Mouse (Mus musculus) gastrocnemius, postnatal 14 days (tissue): ENCODE data around the gene Fscn1. TPM values are rescaled to one million over a fixed set of nuclear protein-coding genes. Genes with fewer than 3 reads are reported as not detected.

Experiments
- DNase-seq: peaks from one replicate; pipeline ENCODE4 v3.0.0; 2021; ENCODE audit warnings: mixed read lengths
- intact Hi-C: fragments of 180-260 bp; cut with DNase I; formaldehyde crosslinking; loops from one replicate; pipeline ENCODE4 v1.15.1; 2025; ENCODE audit warnings: low total_unique reads
- long read RNA-seq, 2 experiments: library from polyadenylated mRNA; stranded (forward); transcript quantifications; one replicate each; pipeline ENCODE4 v2.0.0; 2021
- total RNA-seq, 2 experiments: library from RNA; stranded (reverse); gene quantifications; 2 replicates each; pipeline ENCODE4 v1.2.3; 2021

Fscn1 gene
- total RNA-seq = 10 to 100 TPM; 52.2 to 72.9 TPM
- long read RNA-seq, experiment 1, transcript Fscn1-201 (5 exons, 2,675 nt) = major isoform, 98 of 102 reads
- long read RNA-seq, experiment 1, partial matches to known transcripts = 1 of 102 reads
- long read RNA-seq, experiment 1, other reads (novel, unspliced or antisense) = 3 of 102 reads
- long read RNA-seq, experiment 2, transcript Fscn1-201 (5 exons, 2,675 nt) = major isoform, 121 of 127 reads
- long read RNA-seq, experiment 2, partial matches to known transcripts = 0 of 127 reads
- long read RNA-seq, experiment 2, other reads (novel, unspliced or antisense) = 6 of 127 reads

DNA sequence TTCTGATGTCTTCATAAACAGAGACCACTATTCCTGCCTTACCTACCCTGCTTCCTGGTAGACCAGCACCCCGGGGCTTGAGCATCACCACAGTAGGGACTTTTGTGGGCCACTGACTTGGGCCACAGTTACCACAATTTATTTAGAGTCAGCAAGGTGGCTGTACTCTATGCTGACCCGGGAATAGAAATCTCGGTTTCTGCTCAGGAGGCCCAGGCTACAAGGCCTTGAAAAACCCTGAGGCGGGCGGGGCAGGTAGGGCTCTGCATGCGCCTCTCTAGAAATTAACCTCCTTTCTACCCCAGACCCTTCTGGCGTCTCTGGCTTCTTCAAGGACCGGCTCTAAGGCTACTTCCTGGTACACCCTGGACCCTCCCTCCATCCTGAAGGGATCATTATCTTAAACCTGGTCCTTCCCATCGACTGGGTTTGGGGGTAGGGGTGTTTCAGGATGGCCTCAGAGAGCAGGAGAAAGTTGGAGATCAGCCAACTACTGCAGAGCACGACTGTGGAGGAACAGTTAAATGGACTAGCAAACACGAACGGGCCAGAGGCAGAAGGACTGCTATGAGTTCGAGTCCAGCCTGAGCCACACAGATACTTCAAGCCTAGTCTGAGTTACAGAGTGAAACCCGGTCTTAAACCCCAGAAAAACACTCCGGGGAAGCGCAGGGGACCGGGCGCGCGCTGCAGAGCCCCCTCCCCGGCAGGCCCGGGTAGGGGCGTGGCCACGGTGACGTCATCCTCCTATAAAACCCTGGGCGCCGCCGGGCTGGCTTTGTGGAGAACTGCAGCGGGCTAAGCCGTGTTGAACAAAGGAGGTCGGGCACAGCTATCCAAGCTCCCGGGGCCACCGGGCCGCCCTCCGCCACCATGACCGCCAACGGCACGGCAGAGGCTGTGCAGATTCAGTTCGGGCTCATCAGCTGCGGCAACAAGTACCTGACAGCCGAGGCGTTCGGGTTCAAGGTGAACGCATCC, at the start of gene Fscn1:
Gene Fscn1 (plus strand): TSS at position 768 of the 981 bp plus-strand sequence.
- peak; percentile 89 for DNase-seq
- intact Hi-C loops = no loop called here

DNA sequence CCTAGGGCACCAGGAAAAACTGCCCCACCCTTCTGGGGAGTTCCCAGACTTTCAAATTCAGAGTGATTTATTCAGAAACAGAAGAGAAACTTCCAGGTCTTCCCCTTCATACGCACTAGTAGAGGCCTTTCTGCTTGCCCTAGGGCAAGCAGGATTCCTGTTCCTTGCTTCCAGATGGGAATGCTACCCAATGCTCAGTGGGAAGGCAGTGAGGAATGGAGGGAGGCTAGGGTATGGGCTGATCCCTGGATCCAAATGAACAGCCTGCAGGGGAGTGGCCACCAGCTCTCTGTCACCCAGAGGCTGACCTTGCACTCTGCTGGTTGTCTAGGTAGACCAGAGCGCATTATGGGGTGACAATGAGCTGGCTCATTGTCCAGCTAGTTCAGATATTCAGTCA, 48.5 kb upstream of the Fscn1 start:
- intact Hi-C loops = no loop called here
- DNase-seq = no peak

GRCm38 (mm10) chr5:142912320-142912719, 47.8 kb upstream of the Fscn1 start:
- intact Hi-C loops = no loop called here
- no peak for DNase-seq

- intact Hi-C loops = no loop called here
Measured at GRCm38 (mm10) chr5:142912739-142913138, 47.4 kb upstream of the Fscn1 start.

GRCm38 (mm10) chr5:142915231-142915630, 44.9 kb upstream of the Fscn1 start:
- intact Hi-C loops = no loop called here
- DNase-seq = no peak

More at GRCm38 (mm10) chr5:142912739-142913138, 47.4 kb upstream of the Fscn1 start:
- DNase-seq = no peak

- DNase-seq = peak; percentile 81
- intact Hi-C loops = no loop called here
Measured at GRCm38 (mm10) chr5:142916593-142916992, 43.5 kb upstream of the Fscn1 start.

- intact Hi-C loops = no loop called here
- DNase-seq = no peak
Measured at GRCm38 (mm10) chr5:142917402-142917801, 42.7 kb upstream of the Fscn1 start.

DNA sequence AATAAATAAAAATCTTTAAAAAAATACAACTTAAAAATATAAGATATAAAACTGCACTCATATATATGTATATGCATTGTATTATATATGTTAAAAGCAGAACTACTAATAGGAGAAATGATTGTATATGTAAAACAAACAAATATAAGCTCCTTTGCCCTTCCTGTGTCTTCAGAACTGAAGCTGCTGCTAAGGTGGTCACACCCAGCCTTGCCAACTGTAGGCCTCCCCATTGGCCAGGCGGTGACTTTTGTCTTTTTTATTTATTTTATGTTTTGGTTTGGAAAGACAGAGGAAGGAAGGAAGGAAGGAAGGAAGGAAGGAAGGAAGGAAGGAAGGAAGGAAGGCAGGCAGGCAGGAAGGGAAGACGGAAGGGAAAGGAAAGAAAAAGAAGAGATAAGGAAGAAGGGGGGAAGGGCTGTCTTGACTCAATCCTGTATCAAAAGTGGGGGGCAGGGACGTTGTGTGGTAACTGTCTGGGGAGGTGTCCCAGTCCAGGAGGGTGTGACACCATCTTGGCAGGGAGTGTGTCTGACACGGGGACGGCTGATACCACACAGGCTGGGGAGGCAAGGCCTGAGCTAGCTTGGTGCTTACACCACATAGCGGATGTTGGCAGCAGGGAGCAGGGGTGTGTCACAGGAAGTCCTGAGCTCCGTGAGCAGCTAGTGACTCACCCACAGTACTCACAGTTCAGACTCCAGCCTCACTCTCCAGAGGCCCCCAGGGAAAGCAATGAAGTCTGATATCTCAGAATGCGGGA, 39.7 kb upstream of the Fscn1 start:
- intact Hi-C loops = no loop called here
- peak; percentile 83 for DNase-seq

GRCm38 (mm10) chr5:142921074-142921459, 39.1 kb upstream of the Fscn1 start:
- DNase-seq = no peak
- intact Hi-C loops = no loop called here

- intact Hi-C loops = no loop called here
- DNase-seq = no peak
Measured at GRCm38 (mm10) chr5:142922251-142922650, 37.9 kb upstream of the Fscn1 start.

GRCm38 (mm10) chr5:142923781-142924180, 36.4 kb upstream of the Fscn1 start:
- DNase-seq = no peak
- intact Hi-C loops = no loop called here

DNA sequence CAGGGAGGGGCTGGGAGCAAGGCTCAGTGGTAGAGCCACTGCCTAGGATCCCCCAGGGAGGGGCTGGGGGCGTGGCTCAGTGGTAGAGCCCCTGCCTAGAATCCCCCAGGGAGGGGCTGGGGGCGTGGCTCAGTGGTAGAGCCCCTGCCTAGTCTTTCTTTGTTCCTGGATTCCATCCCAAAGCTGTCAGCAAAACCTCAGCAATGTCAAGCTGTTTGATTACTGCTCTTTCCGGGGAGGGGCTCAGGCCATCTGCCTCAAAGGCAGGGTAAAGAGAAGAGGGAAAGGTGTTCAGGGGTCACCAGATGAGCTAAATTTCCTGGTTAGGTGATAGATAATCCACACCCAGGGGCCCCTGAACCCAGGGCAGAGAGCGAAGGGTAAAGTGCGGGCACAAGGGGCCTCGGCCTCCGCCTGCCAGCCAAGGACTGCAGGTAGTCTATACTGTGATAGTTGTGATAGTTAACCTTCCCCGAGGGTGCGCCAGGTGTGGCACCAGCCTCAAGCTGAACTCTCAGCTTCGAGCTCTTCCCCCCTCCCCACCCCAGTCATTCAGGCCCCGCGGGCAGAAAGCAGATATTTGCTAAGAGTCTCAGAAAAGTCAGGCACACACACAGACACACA, 35.7 kb upstream of the Fscn1 start:
- no peak for DNase-seq
- intact Hi-C loops = no loop called here

GRCm38 (mm10) chr5:142926204-142926939, 33.8 kb upstream of the Fscn1 start:
- intact Hi-C loops = no loop called here
- peak; percentile 77 for DNase-seq

DNA sequence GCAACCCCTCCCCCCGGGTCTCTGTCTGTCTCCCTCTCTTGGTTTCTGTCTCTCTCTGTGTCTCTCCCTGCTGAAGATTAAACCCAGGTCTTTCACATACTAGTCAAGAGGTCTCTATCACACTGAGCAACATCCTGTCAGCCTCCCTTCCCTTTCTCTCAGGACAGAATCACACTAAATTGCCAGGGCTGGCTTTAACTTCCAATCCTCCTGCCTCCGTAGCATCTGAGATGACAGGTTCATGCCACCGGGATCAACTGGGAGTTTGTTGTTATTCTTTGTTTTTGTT, 33.3 kb upstream of the Fscn1 start:
- DNase-seq = no peak
- intact Hi-C loops = no loop called here

- intact Hi-C loops = no loop called here
- no peak for DNase-seq
Measured at GRCm38 (mm10) chr5:142927341-142927930, 32.7 kb upstream of the Fscn1 start.

- intact Hi-C loops = no loop called here
- peak; percentile 84 for DNase-seq
Measured at GRCm38 (mm10) chr5:142928749-142929399, 31.3 kb upstream of the Fscn1 start.

- intact Hi-C loops = no loop called here
- DNase-seq = no peak
Measured at GRCm38 (mm10) chr5:142929400-142929752, 30.8 kb upstream of the Fscn1 start.

DNA sequence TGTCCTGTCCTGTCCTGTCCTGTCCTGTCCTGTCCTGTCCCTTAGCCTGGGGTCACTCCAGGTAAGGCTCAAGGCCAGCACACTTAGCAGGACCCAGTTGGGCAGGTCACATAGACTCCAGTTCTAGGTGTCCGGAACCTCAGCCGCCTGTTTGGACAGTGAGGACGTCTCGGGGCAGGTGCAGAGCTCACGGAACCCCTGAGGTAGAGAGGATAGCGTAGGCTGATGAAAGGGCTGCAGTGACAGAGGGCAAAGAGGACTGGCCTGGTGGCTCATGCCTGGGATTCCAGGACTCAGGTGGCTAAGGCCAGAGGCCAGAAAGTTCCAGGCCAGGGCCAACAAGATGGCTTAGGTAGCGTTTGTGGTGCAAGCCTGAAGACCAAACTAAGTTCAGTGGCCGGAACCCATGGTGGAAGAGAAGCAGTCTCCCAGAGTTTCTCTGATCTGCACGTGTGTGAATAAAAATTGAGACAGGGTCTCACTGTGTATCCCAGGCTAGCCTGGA, 28.9 kb upstream of the Fscn1 start:
- no peak for DNase-seq
- intact Hi-C loops = no loop called here
